Mouse (Mus musculus) layer of hippocampus, postnatal 14 days (tissue): ENCODE measurements at regions not wholly inside any gene's neighbourhood (a gene's known extent, or its start where the extent isn't known, plus 50 kb on each side); places are given as distances from the start of the nearest gene placed in this dataset.
A peak's percentile ranks its signal among the peaks of the same experiment; 100 is the strongest.
"Not testable (repeated sequence)": the region's sequence is repeated elsewhere in the genome, so short reads cannot be mapped to it uniquely, and the experiment has no call there.

Experiments
- DNase-seq, 2 experiments: peaks; one replicate each; pipeline ENCODE4 v3.0.0; 2021 to 2022; ENCODE audit warnings: low spot score in 2 of 2, mixed read lengths in 1 of 2

DNA sequence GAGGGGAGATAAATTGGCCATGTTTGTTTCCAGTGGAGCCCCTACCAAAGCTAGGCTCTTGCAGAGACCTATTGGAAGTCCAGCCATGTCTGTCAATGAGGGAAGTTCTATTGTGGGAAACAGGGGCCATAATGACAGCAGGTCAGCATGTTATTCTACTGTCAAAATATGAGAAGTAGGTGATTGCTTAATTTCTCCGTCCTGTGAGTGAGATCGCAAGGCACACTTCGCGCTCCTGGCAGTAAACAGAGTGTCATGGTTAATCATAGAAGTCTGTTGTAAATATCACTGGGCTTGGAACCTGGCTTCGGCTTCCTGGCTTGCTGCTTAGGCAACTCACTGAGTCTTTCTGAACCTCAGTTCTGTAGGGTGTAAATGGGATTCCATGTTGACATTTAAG is 72.5 kb upstream of the Ccdc122 start:
- no peak for DNase-seq

DNA sequence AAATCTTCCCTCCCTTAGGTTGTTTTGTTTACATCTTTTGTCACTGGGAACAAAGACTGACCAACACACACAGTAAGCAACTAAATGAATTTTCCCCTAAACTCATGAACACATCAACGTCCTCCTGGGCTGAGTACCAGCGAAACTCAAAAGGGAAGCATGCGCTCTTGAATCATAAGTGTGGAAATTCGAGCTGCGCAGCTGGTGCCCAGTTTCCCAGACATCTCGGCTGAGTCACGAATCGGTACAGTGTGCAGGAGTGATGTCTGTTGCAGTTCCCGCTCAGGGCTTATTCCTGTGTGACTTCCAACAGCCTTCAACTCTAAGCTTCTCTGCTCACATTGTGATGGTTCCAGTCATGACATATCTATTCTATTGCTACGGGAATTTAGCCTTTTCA is 77.7 kb upstream of the Ccdc122 start:
- DNase-seq, result peak in 1 of 2 experiments; percentile 39

DNA sequence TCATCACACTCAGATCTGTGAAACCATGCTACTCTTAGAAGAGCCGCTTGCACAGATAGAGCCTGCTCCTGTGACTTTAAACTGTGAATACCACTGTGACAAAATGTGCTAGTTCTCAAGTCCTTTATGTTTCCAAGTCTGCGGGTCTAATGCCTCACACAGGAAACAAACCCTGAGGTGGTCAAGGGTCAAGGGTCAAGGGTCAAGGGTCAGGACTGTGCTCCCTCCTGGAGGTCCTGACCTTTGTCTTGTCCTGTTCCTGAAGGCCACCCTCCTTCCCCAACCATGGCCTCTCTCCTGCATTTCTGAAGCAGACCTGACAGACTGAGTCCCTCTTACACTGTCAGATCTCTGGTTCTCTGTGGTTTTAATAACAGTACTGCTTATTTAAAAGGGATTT is 79.4 kb upstream of the Ccdc122 start:
- DNase-seq, result no peak

DNA sequence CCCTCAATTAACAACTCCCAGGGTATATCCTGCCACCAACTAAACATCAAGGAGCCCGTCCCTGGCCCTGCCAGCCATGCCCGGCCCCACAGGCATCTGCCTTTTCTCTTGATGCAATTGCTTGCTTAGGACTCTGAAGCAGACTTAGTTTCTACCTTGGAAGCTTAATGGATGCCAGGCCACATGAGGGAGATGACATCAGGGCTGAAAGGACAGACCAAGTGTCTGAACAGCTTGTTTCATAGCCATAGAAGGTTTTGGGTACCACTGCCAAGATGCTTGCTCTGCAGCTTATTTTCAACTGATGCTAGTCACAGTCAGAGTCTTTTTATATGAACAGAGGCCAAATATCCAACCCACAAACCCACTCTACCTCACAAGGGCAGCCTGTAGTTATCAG is 83.4 kb upstream of the Ccdc122 start:
- no peak for DNase-seq

DNA sequence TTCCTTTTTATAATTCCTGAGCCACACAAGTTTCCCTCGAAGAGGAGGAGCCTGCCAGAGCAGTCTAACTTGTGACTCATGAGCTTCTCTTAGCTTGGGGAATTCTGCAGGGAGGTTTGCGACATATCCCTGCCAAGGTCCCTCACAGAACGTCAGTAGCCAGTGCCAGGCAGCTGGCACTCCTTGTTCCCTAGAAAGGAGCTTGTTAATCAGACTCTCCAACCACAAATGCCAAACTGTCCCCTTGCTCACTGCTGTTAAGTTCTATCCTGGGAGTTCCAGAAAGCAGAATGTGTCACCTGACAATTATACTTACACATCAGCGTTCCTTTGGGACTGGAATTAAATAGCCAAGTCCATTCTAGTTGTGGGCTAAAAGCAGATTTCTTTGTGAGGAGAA is 85.1 kb upstream of the Ccdc122 start:
- peak in 1 of 2 experiments; percentile 57 for DNase-seq

DNA sequence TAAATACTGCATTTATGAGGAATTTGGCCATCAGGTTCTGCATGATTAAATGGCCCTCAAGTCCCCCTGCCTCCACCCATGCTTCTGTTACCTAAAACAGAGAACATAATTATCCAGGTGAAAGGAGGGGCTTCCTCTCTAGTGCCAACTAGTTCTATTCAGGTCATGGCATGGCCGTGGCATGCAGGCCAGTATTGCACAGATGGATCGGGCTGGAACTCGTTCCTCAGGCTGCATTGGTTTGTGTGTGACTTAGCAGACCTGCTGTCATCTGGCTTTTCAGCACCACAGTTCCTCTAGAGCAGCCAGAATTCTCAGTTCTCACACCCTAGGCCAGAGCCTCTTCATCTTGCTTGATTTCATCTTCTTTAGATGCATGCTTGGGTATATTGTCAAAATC is 87.2 kb upstream of the Ccdc122 start:
- peak; percentile 24 to 26 for DNase-seq

DNA sequence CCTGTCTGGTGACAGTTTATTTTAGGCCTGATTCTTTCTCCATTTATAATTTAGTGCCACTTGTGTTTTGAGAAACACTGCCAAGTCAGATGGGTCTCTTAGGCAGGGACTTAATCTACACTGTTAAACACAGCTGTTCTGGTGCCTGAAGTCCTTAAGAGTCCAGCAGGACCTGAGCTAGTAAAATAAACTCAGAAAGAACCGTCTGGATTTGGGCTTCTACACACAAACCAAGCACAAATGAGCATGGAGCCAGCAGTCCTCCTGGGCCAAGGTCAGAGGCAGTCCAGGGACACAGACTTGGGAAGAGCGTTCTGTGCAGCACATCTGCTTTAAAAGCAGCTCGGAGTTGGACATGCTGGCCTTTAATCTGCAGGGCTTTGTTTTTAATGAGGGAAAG is 87.6 kb upstream of the Ccdc122 start:
- peak; percentile 26 to 39 for DNase-seq

DNA sequence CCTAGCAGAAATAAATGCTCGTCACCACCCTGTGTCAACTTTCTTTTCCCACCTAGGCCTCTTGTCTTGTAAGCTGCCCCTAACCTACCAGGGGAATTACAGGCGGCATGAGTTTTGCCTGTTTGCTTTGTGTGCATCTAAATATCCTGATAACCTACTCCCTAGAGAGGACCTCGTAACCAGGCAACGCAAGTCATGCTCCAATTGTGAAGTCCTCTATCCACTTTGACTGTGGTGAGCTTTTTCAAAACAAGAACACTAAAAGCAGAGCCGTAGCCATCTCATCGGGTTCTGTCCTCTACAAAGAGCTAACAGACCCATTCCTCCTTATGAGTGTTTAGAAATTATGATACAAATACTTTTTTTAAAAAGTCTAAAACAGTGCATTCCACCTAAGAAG is 88.1 kb upstream of the Ccdc122 start:
- DNase-seq, result no peak

DNA sequence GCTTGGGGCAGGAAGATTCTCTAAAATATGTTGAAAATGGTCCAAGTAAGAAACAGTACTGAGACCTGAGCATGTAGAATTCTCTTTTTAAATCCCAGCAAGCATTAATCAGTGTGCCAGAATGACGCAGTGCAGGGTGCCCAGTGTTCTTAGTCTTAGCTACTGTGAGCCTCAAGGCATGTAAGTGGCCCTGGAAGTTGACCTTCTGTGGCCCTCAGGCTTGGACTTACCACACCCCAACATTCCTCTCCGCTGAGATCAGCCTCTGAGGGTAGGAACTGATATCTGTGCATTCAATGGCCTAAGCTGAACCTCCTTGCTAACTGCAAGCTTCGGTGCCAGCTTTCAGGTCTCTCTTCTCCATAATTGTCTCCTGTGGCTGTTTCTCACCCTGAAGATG is 89.4 kb upstream of the Ccdc122 start:
- no peak for DNase-seq

DNA sequence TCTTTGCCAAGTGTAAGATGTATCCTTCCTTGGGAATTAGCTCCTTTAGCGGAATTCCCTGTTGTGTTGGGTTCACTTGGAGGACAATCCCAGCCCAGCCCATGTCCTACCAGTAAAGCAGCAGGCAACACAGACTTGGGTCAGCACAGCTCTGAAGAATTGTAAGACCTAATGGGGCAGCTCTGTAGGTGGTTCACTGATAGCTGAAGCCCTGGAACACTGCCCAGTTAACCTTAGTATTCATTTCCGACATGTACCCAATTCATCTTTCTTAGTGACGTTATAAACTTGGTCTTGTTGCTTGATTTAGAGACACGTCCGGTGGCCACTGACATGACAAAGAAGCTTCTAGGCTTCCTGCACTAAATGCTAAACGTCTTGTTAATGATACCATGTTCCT is 90.9 kb upstream of the Ccdc122 start:
- DNase-seq, result no peak

DNA sequence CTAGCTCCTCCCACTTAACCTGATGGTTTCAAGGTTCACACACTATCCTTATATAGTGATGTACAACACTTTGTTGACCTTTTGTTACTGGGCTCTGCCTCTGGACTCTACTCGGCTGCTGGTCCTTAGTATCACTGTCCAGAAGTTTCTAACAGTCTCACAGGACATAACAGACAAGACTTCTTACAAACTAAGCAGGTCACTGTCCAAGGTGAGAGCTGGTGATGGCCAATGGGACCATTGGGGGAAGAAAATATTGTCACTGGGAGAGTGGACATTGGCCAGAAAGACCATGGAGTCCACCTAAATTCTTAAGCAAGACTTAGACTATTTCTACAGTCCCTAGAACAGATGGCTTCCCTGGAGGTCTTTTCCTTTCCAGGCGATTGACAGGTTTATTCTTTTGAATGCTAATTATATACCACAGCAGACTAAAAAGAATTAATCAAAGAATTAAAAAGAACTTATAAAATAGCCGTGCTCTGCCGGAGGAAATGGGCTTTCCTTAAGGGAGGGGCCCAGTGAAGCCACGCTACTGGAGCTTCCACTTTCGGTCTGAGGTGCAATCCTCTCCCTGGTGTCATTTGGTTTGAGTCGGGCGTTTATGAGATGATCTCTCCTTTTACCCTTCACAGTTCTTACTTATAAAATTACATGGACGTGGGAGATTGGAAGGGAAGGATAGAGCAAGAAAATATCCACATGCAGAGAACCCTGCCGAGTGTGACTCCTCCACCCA is 94.9 kb upstream of the Ccdc122 start:
- no peak for DNase-seq

DNA sequence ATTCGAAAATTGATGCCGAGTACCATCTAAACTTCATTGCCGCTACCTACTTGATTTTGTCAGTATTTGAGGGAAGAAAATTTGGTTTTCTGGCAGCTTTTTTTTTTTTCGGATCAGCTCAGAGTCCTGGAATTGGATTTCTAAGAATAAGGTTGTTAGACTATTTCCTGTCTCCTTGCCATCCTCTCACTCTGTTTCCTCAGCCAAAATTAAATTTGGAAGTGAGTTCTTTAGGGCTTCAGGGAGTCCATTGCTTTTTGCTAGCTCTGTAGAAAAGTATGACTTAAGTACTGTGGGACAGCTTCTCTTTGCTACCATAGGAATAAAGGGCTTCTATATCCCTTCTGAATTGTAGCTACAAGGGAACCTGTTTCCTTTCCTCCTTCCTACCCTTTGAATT is 96.1 kb upstream of the Ccdc122 start:
- DNase-seq, result no peak

DNA sequence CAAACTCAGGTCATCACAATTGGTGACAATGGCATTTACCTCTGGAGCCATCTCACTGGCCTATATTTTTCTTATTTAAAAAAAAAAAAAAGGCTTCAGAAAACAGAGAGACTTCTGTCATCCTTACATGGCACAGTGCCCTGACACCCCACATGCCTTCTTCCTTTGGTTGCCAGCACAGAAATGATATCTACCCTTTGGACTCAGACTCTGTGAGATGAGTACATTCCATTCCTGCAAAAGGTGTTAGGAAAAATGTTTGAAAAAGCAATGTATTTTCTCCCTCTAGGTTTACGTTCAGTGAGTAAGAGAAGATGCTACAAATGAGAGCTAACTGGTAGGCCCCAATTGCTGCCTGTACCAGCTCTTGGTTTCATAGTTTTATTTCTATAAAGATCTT is 99.9 kb upstream of the Ccdc122 start:
- DNase-seq, result no peak

DNA sequence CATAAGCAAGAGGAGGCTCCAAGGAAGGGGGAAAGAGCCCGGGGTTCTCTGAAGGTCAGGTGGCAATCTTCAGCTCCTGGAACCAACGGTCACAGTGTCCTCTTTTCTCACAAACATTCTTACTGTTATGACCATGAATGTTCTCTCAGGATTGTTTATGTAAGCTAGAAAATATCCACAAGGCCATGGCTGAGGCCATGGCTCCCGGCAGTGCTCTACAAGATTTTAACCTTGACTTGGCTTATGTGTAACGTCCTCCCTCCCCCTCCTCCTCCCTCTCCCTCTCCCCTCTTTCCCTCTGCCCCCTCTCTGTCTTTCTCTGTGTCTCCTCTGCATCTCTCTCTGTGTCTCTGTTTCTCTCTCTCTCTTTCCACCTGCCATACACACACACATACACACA is 100.5 kb upstream of the Ccdc122 start:
- DNase-seq, result not testable (repeated sequence)

DNA sequence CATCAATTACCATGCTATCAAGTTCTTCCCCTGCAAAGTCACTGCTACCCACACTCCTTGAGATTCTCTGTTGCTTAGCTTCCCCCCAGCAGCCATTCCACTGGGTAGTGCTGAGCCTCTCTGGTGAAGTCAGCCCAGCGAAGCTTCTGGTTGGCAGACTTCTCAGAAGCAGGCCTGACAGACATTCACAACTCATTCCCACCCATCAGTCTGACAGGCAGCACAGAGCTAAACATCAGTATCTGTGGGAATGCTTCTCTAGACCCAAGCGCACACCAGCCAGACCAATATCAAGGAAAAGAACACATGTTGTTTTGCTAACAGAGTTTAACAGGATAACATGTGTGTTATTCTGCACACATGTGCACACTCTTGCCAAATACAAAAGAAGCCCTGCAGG is 101.1 kb upstream of the Ccdc122 start:
- DNase-seq, result no peak

DNA sequence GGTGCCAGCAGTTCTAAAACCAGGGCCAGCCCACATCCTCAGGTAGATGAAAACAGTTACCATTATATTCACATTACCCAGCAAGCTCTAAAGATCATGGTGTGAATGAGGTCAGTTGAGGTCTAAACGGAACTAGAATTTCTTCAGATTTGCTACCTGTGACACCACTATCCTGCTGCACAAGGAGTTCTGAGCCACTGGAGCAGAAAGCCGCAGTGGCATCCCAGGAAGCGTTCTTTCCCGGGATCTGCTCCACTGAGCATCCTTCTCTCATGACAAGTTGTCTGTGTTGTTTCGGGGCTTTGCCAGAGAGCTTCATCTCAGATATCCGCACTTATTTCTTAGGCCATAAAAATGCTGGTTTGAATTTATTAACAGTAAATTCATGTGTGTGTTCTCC is 103.7 kb upstream of the Ccdc122 start:
- DNase-seq, result no peak

DNA sequence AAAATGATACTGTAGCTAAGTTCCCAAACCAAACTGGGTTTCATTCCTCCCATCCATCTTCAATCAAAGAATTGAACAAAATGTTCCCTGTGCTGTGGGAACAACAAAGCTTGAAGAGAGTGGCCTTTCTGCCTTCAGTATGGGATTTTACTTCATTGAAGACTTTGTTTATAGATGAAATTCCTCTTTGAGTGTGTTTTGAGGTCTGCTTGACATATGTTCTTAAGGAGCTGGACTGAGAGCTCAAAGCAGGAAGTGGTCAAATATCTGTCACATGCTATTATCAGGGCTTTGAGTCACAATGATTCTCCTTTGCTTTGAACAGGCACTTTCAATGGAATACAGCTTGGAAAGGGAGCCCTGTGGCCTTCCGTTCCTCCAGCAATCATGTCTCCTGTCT is 105.2 kb upstream of the Ccdc122 start:
- no peak for DNase-seq

DNA sequence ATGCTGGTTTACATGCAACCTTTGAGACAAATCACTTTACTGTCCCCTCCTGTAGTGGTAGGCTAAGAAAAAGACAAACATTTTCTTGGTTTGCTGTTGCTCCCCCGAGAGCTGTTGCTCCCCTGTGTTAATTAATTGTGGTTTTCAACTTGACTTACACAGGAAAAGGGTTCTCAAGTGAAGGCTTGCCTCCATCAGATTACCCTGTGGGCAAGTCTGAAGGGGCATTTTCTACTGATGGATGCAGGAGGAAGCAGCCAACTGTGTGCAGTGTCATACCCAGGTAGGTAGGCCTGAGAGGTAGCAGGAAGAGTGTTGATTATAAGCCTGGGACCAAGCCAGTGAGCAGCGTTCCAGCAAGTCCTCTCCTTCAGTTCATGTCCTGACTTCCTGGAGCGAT is 107.0 kb upstream of the Ccdc122 start:
- no peak for DNase-seq

DNA sequence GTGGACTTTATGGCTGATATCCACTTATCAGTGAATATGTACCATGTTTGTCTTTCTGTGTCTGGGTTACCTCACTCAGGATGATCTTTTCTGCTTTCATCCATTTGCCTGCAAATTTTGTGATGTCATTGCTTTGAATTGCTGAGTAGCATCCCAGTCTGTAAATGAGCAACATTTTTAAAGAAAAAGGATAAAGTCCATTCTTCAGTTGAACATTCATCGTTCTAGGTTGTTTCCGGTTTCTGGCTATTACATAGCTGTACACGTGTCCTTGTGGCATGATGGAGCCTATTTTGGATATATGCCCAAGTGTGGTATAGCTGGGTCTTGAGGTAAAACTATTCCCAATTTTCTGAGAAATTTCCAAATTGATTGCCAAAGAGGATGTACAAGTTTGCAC is 107.9 kb upstream of the Ccdc122 start:
- no peak for DNase-seq

DNA sequence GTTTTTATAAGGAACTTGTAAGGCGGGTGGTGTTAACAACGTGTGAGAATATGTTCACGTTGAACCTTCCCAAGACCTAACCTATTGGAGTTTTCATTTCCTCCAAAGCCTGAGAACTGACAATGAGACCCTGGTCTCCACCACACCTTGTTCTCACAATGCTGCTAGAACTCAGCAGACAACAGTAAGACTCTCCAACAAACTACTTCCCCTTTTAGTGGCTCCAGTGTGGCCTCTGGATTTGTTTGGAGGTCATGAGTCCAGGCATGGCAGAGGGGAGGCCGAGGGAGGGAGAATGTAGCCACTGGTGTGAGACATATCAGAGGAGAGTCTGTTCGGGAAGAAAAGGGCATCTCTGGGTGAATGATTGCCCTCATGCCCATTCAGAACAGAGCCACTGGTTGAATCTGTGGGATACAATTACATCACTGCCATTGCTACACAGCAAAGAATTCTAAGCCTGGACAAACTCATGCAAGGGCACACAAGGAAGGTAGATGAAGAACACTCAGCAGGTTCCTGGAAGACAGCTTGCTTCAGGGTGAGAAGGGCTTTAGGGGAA is 109.2 kb upstream of the Ccdc122 start:
- DNase-seq, result no peak

DNA sequence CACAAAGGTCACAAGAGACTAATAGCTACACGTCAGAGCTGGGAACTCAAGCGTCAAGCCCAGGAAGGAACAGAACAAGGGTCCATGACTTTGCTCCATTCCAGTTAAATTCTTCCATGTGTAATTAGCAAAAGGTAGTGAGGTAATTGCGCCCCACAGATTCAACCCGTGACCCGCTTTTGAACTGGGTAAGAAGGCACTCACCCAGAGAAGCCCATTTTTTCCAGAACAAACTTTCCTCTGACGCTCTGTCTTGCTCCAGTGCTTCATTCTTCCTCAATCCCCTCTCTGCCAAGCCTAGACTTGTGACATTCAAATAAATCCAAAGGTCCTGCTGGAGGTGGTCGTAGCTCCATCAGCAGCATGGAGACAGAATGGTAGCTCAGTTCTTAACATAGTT is 110.2 kb upstream of the Ccdc122 start:
- DNase-seq, result no peak

DNA sequence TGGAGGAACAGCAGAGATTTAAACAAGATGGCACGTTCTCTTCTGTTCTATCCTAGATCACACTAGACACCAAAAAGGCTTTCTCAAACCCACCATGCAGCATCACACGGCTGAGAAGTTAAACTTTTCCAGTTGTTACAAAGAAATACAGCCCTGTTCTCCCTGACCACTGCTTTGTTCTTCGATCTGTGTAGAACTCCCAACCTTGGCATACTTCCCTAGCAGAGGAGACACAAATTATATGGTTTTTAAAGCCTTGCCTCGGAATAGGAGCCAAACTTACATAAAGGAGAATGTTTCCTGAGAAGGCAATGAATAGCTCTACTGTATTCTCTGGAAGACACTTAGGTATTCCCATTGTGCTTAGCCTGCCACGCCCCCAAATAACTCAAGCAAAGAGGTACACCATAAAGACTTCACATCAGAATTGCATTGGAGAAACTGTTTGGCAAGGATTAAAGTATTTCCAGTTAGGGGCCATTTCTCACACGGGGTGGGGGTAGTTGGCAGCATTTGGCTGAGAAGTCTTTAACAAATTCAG is 114.1 kb upstream of the Ccdc122 start:
- DNase-seq, result no peak

DNA sequence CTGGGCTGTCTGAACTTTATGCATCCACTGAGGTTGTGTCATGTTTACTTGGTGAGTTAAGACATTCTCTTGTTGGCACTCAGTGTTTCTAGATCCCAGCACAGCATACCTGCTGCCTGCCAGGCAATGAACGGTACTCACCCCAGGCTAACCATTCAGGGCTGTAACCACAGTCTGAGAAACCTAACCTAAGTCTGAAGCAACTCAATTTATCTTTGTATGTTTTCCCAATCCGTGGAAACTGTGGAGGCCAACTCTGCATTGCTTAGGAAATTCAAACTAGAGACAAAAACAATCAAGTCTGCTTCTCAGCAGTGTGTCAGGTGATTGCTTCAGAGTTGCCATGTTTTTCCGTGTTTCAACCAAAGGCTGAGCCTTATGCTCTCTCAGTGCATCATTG is 118.5 kb upstream of the Ccdc122 start:
- no peak for DNase-seq
